Mouse (Mus musculus): ENCODE measurements around the gene Cacng5. TPM values are rescaled to one million over a fixed set of nuclear protein-coding genes. Genes with fewer than 3 reads are reported as not detected.

Gene Cacng5
- total RNA-seq (2023): not detected in 4 replicates

DNA sequence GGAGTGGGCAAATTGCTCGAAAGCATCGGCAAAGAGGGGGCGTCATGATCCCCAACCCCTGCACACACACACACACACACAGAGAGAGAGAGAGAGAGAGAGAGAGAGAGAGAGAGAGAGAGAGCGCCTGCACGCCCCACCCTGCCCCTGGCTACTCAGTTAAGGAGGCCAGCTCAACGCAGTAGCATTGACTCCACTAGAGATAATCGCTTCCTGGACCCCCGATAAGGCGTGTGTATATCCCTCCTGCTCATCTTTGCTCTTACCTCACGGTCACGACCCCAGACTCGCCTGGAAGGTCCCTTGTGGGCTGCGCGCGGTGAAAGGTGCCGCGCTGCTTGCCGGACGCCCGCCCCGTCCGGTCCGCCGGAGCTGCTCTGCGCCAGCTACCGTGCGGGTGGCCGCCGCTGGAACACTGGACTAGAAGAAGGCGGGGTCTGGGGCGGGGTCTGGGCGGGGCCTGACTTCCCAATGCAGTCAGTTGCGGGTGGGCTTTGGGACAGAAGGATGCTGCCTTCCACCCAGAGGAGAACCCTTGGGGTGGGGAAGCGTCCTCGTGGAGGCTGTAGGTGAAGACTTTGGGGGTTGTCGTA lies at the start of gene Cacng5:
Gene Cacng5 (minus strand): TSS at position 422 of the 593 bp plus-strand sequence.

Other genes starting within 250 kb of the Cacng5 start
- gene Cacng1, start 198.5 kb downstream of the Cacng5 start, total RNA-seq (2023): not detected in 4 replicates
- not detected in 4 replicates for gene Cacng4, start 120.5 kb downstream of the Cacng5 start, total RNA-seq (2023)